In the genomic region with DNA sequence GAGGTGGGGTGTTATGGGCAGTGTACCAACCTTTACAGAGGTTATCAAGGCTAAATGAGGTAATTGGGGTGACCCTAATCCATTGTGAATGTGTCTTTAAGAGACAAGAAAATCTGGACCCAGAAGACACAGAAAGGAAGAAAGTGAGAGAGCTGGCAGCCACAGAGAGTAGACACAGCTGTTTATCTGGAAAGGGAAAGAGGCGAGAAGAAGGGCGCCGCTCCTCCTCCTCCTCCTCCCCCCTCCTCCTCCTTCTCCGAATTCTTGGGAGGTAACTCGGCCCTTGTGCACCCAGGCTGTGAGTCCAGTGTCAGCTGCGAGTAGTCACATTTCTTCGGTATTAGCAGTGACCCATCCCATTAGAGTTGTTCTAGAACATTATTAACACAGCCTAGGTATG, we compare ENCODE assay signal across 11 mouse cellular contexts. TPM values are rescaled to one million over a fixed set of nuclear protein-coding genes. Genes with fewer than 3 reads are reported as not detected.
"Had no signal": no experiment of that assay in that cellular context is flagged by ENCODE, and none has a peak within 500 bp of the region (broad histone marks: within the 10 kb centered on the region; RNA-seq: fewer than 3 reads in every experiment).

No protein-coding gene starts in this region.

- H3K27ac ChIP-seq: hindbrain, embryonic 15.5 days; limb, embryonic 13.5 days; liver, embryonic 14.5 days; lung, embryonic 15.5 days; midbrain, embryonic 13.5 days had no signal

- H3K9me3 ChIP-seq: hindbrain, embryonic 15.5 days; limb, embryonic 13.5 days; lung, embryonic 15.5 days; midbrain, embryonic 13.5 days had no signal

- H3K27me3 ChIP-seq: hindbrain, embryonic 15.5 days; lung, embryonic 15.5 days had no signal

- H3K36me3 ChIP-seq: hindbrain, embryonic 15.5 days; limb, embryonic 13.5 days; lung, embryonic 15.5 days; midbrain, embryonic 13.5 days had no signal

- H3K4me2 ChIP-seq: hindbrain, embryonic 15.5 days; limb, embryonic 13.5 days; lung, embryonic 15.5 days; midbrain, embryonic 13.5 days had no signal

- H3K9ac ChIP-seq: hindbrain, embryonic 15.5 days; limb, embryonic 13.5 days; liver, embryonic 14.5 days; lung, embryonic 15.5 days; midbrain, embryonic 13.5 days had no signal

- DNase-seq: left cerebral cortex, postnatal 4 days; right cerebral cortex, postnatal 14 days; thymus, postnatal 36 days had no signal

- ATAC-seq: intestine, embryonic 16.5 days; midbrain, embryonic 13.5 days had no signal

- H3K4me3 ChIP-seq: hindbrain, embryonic 15.5 days; limb, embryonic 13.5 days; lung, embryonic 15.5 days; midbrain, embryonic 13.5 days had no signal

RNA-seq across cellular contexts. Expression of a gene that starts 8.7 kb away (rescaled TPM):
- total RNA-seq: liver, adult 2 months; megakaryocyte progenitor cell, adult 5-6 weeks had no signal
